Mouse (Mus musculus) limb, embryonic 10.5 days (tissue): ENCODE results near the gene Pafah1b2. TPM values are rescaled to one million over a fixed set of nuclear protein-coding genes. Genes with fewer than 3 reads are reported as not detected.
A peak's percentile ranks its signal among the peaks of the same experiment; 100 is the strongest.

Experiments
- DNase-seq: peaks from one replicate; pipeline ENCODE4 v3.0.0-alpha.2; 2017; ENCODE audit warnings: low spot score
- H3K27ac ChIP-seq: fragments of 300-500 bp; sonication (generic); 2 replicates; pipeline ENCODE4 v1.5.1; 2016; ENCODE audit warnings: mild to moderate bottlenecking
- H3K27me3 ChIP-seq: fragments of 300-500 bp; sonication (generic); 2 replicates; pipeline ENCODE4 v1.6.1; 2016; ENCODE audit warnings: low read depth, mild to moderate bottlenecking; ENCODE audit not compliant: poor library complexity, severe bottlenecking
- H3K36me3 ChIP-seq: fragments of 300-500 bp; sonication (generic); 2 replicates; pipeline ENCODE4 v1.6.1; 2016; ENCODE audit warnings: mild to moderate bottlenecking, moderate library complexity
- H3K4me1 ChIP-seq: fragments of 300-500 bp; sonication (generic); 2 replicates; pipeline ENCODE4 v1.6.1; 2016
- H3K4me3 ChIP-seq: fragments of 300-500 bp; sonication (generic); 2 replicates; pipeline ENCODE4 v1.5.1; 2016; ENCODE audit warnings: mild to moderate bottlenecking, moderate library complexity
- H3K9me3 ChIP-seq: fragments of 300-500 bp; sonication (generic); replicated peaks from 2 replicates; pipeline ENCODE4 v1.6.1; 2016; ENCODE audit warnings: mild to moderate bottlenecking
- WGBS: fragments of 180-500 bp; shearing (Covaris S2); methylation state at CpG from one replicate; pipeline ENCODE4 v1.1.7; 2016; 5-methylcytosine and 5-hydroxymethylcytosine counted together
- polyA plus RNA-seq: library from polyadenylated mRNA; unstranded; fragments of >200 nt; fragmentation: Nextera tagmentation; extraction: Ambion mirVana; gene quantifications from 2 replicates; pipeline ENCODE4 v1.2.1, GENCODE M21; 2016

The Pafah1b2 gene
- polyA plus RNA-seq = 246 and 265 TPM in 2 replicates

DNA sequence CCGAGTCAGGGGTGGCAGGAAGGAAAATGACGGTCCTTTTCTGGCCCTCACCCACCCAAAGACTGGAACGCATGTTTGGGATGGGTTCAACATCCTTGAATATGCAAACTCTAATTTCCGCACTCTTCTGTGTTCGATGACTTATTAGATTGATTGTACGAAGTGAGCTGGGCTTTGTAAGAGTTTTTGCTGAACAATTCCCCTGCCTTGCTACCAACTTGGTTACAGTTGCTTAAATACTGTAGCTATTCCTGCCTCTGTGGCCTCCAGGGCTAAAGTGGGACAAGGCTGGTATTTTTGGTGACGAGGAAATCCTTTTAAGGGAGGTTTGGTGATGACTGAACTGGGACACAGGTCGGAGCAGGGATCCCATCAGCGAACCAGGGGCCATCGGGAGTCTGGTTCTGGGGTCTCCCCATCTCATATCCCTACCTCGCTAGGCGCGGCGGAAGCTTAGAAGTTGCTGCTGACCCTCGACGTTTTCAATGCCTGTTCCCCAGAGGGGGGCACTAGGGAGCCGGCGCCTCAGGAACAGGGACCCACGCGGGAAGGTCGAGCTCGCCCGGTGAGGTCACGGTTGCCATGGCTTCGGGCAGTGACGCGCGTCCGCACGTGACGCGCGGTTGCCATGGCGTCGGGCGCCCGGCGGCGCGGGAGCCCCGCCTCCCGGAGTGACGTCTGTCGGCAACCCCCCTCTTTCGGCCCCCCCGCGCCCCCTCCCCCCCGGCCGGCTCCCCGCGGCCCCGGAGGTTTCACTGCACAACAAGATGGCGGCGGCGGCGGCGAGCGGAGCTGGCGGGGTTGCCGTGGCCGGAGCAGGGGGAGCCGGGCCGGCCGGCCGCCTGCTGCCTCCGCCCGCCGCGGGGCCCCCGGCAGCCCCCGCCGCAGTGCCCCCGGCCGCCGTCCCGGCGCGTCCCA lies at the start of gene Pafah1b2, which contains the start of gene Sik3:
TSS of gene Pafah1b2 (minus strand) at position 600 of the 918 bp plus-strand sequence.
TSS of gene Sik3 (plus strand) at position 730 of the 918 bp plus-strand sequence.
- peak within 1 kb of the TSS; percentile 99 for H3K27ac ChIP-seq
- H3K36me3 ChIP-seq = no peaks in the 10 kb centered on the region
- H3K9me3 ChIP-seq = no peaks in the 10 kb centered on the region
- DNase-seq = peak; percentile 98
- 4% methylated on average over 76 of the region's 78 CpGs for WGBS
- no peaks in the 10 kb centered on the region for H3K27me3 ChIP-seq
- peak within 1 kb of the TSS; percentile 100 for H3K4me3 ChIP-seq
- peaks cover 68% of the 10 kb centered on the region for H3K4me1 ChIP-seq

DNA sequence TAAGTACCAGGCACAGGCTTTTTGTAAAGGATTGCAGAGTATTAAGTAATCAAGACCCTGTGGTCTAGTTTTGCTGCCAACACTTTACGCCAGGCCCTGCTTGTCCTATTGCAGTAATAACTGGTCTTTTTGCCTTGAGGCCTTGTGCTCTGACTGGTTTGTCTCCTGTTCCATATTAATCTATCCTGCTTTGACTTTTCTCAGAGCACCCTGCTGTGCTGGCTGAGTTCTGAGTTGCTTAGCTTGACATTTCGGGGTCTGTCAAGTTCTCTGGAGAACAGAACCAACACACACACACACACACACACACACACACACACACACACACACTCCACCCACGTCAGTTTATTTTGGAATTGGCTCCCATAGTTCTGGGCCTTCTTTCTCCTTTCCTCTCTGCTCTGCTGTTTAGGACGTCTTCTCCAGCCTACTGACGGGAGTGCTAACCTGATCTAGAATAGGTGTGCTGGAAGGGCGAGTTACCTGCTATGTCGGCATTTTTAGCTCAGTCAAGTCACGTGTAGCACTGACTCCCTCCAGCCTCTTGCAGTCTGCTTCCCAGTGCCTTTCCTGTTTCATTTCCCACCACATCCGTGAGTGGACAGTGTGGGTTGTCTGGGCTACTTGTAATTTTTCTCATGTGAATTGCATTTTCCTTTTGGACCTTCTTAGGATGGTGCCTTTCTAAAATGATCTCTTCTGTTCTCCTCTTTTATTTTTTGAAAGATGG lies 49.4 kb upstream of the Pafah1b2 start:
- H3K9me3 ChIP-seq = no peaks in the 10 kb centered on the region
- H3K36me3 ChIP-seq = 0 out of 2 replicates have a peak, but pooled peaks cover 5% of the 10 kb centered on the region
- peaks cover 20% of the 10 kb centered on the region for H3K4me1 ChIP-seq
- H3K27ac ChIP-seq = no peak overlapping the region
- no peak overlapping the region for H3K4me3 ChIP-seq
- no peaks in the 10 kb centered on the region for H3K27me3 ChIP-seq
- 85% methylated on average over 9 of the region's 9 CpGs for WGBS
- no peak for DNase-seq

DNA sequence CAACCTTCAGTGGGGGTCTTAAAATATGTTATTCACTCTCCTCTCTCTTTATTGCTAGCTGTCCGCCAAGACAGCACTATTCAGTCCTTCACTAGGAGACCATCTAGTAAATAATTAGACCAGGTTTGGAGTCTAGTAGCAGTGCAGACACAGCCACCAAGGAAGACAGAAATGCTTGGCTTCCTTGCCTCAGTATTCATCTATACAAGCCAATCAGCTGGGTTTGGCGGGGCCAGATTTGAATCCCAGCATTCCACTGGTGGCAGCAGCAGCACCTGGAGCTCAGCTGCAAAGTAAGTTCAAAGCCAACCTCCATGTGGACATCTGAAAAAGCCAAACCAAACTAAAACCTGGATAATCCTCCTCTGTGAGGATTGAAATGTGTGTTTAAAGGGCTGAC lies 47.8 kb upstream of the Pafah1b2 start:
- H3K27me3 ChIP-seq = no peaks in the 10 kb centered on the region
- 0 out of 2 replicates have a peak, but pooled peaks cover 5% of the 10 kb centered on the region for H3K36me3 ChIP-seq
- H3K27ac ChIP-seq = no peak overlapping the region
- 88% methylated on average over 2 of the region's 2 CpGs for WGBS
- no peak overlapping the region for H3K4me3 ChIP-seq
- H3K9me3 ChIP-seq = no peaks in the 10 kb centered on the region
- H3K4me1 ChIP-seq = peaks cover 18% of the 10 kb centered on the region
- DNase-seq = no peak

DNA sequence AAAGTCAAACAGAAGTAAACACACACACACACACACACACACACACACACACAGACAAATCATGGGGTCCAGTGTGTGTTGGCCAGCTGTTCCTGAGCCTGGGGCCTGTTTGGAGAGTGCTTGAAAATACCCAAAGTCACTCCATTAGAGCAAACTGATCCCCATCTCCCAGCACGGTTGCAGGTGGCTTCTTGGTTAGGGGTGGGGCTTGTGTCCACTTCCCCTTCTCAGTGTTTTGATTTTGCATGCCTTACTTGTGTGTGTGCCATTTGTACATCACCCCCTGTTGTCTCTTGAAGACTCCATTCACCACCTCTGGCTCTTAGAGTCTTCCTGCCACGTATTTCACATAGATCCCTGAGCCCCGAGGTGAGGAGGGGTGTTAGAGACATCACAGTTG lies 45.6 kb upstream of the Pafah1b2 start:
- 94% methylated on average over 3 of the region's 3 CpGs for WGBS
- DNase-seq = no peak

DNA sequence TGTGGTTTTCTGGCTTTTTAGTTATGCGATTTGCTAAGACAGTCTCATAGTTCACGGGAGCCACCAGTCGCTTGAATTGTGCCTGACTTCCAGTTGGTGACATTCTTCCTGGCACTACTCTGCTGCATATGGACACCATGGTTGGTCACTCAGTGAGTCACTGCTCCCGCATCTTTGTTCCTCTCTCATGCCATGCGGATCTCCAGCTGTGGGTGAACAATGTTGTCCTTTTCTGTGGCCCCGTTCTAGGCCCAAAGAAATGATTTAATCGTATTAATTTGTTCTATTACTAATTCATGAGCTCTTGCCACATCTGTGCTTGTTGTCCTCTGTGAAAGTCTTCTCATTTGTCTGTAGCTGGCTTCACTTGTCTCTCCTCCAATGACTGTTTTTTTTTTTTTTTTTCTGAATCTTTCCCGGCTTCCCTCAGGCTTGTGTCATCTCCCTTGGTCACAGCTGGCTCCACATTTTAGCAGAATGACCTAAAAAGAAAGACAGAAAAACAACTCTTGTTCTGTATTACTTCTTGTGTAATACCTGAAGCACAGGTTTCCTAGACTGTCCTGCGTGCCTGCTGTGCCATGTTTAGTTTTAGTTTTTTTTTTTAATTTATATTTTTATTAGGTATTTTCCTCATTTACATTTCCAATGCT lies 40.6 kb upstream of the Pafah1b2 start:
- WGBS = 91% methylated on average over 9 of the region's 9 CpGs
- Histone ChIP-seq H3K4me1 (peaks cover 44% of the 10 kb centered on the region), H3K9me3 (no peaks in the 10 kb centered on the region)

More for the DNA sequence above, 45.6 kb upstream of the Pafah1b2 start:
- H3K4me3 ChIP-seq = no peak overlapping the region
- no peak overlapping the region for H3K27ac ChIP-seq
- peaks cover 29% of the 10 kb centered on the region for H3K4me1 ChIP-seq
- no peaks in the 10 kb centered on the region for H3K9me3 ChIP-seq
- no peaks in the 10 kb centered on the region for H3K27me3 ChIP-seq
- H3K36me3 ChIP-seq = 0 out of 2 replicates have a peak, but pooled peaks cover 5% of the 10 kb centered on the region

DNA sequence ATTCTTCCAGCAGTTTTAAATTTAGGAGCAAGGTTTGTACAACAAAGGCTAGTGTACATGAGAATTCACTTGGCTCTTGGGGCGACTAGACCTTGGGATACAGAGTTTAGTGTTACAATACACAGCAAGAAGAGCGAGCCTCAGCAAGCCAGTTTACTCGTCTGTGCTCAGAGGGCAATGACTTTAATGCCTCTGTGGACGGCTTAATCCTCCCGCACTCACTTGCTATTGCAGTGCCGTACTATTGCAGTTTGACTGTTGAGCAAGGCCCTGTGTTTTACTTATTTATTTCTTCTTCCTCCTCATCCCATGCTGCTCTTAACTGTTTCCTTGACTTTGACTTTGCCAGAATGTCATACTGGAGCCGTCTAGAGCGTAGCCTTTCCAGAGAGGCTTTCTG lies 37.7 kb upstream of the Pafah1b2 start:
- no peaks in the 10 kb centered on the region for H3K9me3 ChIP-seq
- WGBS = 70% methylated on average over 8 of the region's 8 CpGs
- DNase-seq = no peak
- H3K27ac ChIP-seq = no peak overlapping the region
- no peak overlapping the region for H3K4me3 ChIP-seq
- H3K4me1 ChIP-seq = peaks cover 34% of the 10 kb centered on the region
- no peaks in the 10 kb centered on the region for H3K36me3 ChIP-seq
- H3K27me3 ChIP-seq = no peaks in the 10 kb centered on the region

More for the DNA sequence above, 40.6 kb upstream of the Pafah1b2 start:
- Histone ChIP-seq H3K27ac (no peak overlapping the region), H3K27me3 (no peaks in the 10 kb centered on the region), H3K36me3 (no peaks in the 10 kb centered on the region), H3K4me3 (no peak overlapping the region)
- no peak for DNase-seq

DNA sequence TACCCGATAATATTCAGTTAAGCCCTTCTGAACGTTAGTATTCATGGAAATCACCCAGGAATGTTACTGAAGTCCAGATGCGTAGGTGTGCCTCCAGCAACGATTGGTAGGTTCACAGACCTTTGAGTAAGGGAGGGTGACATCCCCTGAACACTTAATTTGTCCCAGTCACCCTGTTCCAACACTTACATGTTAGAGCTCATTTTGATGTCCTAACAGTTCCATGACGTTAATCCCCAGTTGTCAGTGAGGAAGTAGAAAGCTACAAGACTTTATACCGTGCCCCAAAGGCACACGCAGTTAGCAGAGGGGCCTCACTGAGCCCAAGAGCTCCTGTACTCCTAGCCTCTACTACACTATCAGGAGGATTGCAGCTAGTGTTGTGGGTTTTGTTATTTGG lies 37.0 kb upstream of the Pafah1b2 start:
- WGBS = 63% methylated on average over 7 of the region's 7 CpGs
- H3K27ac ChIP-seq = no peak overlapping the region
- H3K36me3 ChIP-seq = no peaks in the 10 kb centered on the region
- H3K4me3 ChIP-seq = no peak overlapping the region
- no peaks in the 10 kb centered on the region for H3K9me3 ChIP-seq
- DNase-seq = no peak
- H3K27me3 ChIP-seq = no peaks in the 10 kb centered on the region
- H3K4me1 ChIP-seq = peaks cover 29% of the 10 kb centered on the region

DNA sequence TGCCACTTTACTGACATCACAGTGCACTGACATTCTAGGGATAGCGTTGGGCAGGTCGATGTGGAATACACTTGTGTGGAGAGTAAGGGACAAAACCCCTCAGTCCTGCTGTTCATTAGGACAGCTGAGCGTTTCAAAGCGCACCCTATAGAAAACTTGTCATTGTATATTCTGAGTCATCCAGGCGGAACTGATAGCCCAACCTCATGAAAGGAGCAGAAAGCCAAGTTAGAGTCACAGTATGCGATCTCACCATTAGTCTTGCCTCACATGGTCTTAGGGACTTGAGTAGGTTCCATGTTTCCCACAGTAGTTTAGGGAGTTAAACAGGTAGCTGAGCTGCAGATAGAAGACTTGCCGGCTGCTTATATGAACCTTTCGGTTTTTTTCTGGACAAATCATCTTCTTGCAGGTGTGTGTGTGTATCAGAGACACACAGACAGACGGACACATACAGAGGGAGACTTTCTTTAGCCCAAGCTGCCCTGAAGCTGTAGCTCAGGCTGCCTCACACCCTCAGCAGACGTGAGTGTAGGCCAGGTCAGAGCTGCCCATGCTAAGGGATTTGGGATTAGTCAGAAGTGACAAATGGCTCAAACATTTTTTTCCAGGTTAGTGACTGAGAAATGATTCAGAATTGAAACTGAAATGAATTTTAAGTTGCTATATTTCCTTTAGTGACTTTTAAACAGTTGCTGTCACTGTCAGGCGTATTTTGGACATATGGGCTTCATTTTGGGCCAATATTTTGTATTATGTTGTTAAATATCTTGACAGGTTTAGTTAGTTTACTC lies 34.4 kb upstream of the Pafah1b2 start:
- 87% methylated on average over 11 of the region's 11 CpGs for whole genome bisulfite sequencing
- Histone ChIP-seq H3K27me3 (no peaks in the 10 kb centered on the region), H3K9me3 (no peaks in the 10 kb centered on the region), H3K4me1 (peaks cover 14% of the 10 kb centered on the region; the same call in 1 of the 2 replicates), H3K27ac (no peak overlapping the region), H3K36me3 (no peaks in the 10 kb centered on the region), H3K4me3 (no peak overlapping the region)
- DNase-seq = no peak

DNA sequence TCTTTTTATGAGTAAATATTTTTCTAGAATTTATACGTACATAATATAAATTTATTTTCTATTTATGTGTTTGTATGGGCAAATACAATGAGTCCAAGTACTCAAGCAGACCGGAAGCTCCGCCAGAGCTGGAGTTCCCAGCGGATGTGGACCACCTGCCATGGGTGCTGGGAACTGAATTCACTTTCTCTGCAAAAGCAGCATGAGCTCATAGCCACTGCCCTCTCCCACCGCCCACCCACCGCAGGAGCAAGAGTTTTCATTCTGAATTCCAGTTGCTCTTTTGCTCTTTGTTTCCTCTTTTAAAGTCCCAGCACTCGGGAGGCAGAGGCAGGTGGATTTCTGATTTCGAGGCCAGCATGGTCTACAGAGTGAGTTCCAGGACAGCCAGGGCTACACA lies 31.1 kb upstream of the Pafah1b2 start:
- Histone ChIP-seq H3K36me3 (peaks cover 13% of the 10 kb centered on the region), H3K27ac (no peak overlapping the region), H3K4me3 (no peak overlapping the region), H3K9me3 (no peaks in the 10 kb centered on the region), H3K27me3 (no peaks in the 10 kb centered on the region), H3K4me1 (0 out of 2 replicates have a peak, but pooled peaks cover 3% of the 10 kb centered on the region)
- WGBS = 92% methylated on average over 8 of the region's 8 CpGs
- DNase-seq = no peak

DNA sequence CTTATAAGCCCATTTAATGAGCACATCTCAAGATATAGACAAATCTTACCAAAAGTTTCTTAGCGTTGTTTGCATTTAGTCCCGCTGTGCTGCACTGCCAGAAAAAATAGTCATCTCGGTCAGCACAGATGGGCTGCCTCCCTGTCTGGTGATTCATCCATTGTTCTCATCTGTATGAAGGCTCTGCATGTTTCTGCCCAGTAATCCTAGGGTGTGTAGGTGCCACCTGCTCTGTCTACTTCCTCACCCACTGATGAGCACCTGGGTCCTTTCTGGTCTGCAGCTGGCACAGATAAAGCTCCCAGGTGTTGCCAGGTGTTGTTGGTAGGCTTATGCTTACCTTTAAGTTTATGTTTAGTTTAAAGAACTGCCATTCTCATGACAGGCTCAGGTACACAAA lies 29.9 kb upstream of the Pafah1b2 start:
- no peak for DNase-seq
- Histone ChIP-seq H3K27ac (no peak overlapping the region), H3K4me3 (no peak overlapping the region), H3K4me1 (no peaks in the 10 kb centered on the region), H3K9me3 (no peaks in the 10 kb centered on the region), H3K36me3 (peaks cover 13% of the 10 kb centered on the region), H3K27me3 (no peaks in the 10 kb centered on the region)
- 91% methylated on average over 3 of the region's 3 CpGs for WGBS

DNA sequence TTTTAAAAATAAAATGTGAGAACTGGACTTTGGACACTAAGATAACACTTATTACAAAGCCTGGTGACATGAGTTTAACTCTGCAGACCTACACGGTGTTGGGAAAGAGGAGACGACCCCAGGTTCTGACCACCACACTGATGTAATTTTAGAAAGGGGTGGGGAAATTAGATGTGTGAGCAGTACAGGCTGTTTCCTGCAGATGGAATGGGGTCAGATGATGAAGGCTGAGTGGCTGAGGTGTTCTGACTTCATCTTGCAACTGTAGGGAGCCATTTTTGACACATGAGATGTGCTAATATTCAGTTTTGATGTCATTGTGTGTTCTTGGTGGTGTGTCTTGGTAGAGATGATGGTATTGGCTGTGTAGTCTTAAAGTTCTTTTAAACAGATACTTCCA lies 28.7 kb upstream of the Pafah1b2 start:
- Histone ChIP-seq H3K27me3 (no peaks in the 10 kb centered on the region), H3K4me1 (no peaks in the 10 kb centered on the region), H3K27ac (no peak overlapping the region), H3K36me3 (peaks cover 13% of the 10 kb centered on the region), H3K4me3 (no peak overlapping the region), H3K9me3 (no peaks in the 10 kb centered on the region)
- 80% methylated on average over 2 of the region's 2 CpGs for WGBS
- DNase-seq = no peak

DNA sequence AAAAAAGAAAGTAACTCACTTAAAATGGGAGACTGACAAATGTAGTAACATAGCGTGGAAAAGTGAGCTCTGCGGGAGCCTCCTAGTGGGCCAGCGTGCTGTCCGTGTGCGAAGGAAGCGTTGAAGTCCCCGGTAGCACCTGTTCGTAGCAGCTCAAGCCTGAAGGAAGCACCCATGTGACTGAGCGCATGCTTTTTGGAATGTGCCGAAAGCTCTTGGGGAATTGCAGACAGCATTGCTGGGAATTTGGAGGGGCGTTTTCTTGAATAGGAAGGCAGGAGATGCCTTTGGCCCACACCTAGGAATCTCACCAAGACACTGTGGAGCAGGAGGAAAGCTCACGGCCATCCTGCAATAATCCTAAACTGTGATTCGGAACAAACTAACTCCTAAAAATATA lies 26.3 kb upstream of the Pafah1b2 start:
- Histone ChIP-seq H3K4me1 (peaks cover 11% of the 10 kb centered on the region), H3K36me3 (peaks cover 13% of the 10 kb centered on the region), H3K27ac (no peak overlapping the region), H3K4me3 (no peak overlapping the region), H3K9me3 (no peaks in the 10 kb centered on the region), H3K27me3 (no peaks in the 10 kb centered on the region)
- WGBS = 97% methylated on average over 13 of the region's 13 CpGs
- DNase-seq = no peak
